Mouse (Mus musculus): ENCODE measurements around the gene Spef2.
"Not testable (repeated sequence)": the region's sequence is repeated elsewhere in the genome, so short reads cannot be mapped to it uniquely, and the experiment has no call there.

Spef2 gene

GRCm38 (mm10) chr15:9664948-9665347 lies 83.7 kb downstream of the Spef2 start:
- DNase-seq = not testable (repeated sequence)

- DNase-seq = no peak
Observed at GRCm38 (mm10) chr15:9661215-9661614, 87.5 kb downstream of the Spef2 start.

- peak; percentile 8 for DNase-seq
Observed at GRCm38 (mm10) chr15:9634471-9634870, 114.2 kb downstream of the Spef2 start.

GRCm38 (mm10) chr15:9631657-9632056 lies 117.0 kb downstream of the Spef2 start:
- no peak for DNase-seq

GRCm38 (mm10) chr15:9629660-9630059 lies 119.0 kb downstream of the Spef2 start:
- no peak for DNase-seq

GRCm38 (mm10) chr15:9624619-9625018 lies 124.0 kb downstream of the Spef2 start:
- DNase-seq = no peak

- DNase-seq = peak; percentile 7
Observed at GRCm38 (mm10) chr15:9608177-9608576, 140.5 kb downstream of the Spef2 start.

- DNase-seq = no peak
Observed at GRCm38 (mm10) chr15:9600088-9600455, 148.6 kb downstream of the Spef2 start.

GRCm38 (mm10) chr15:9599382-9600087 lies 149.1 kb downstream of the Spef2 start:
- DNase-seq = no peak

GRCm38 (mm10) chr15:9596298-9597060 lies 152.2 kb downstream of the Spef2 start:
- DNase-seq = no peak

GRCm38 (mm10) chr15:9589939-9590338 lies 158.7 kb downstream of the Spef2 start:
- no peak for DNase-seq

GRCm38 (mm10) chr15:9580470-9581280 lies 168.0 kb downstream of the Spef2 start:
- no peak for DNase-seq

GRCm38 (mm10) chr15:9577303-9577702 lies 171.4 kb downstream of the Spef2 start:
- no peak for DNase-seq

- DNase-seq = no peak
Observed at GRCm38 (mm10) chr15:9574796-9575195, 173.9 kb downstream of the Spef2 start.

GRCm38 (mm10) chr15:9573361-9573760 lies 175.3 kb downstream of the Spef2 start:
- DNase-seq = no peak

- no peak for DNase-seq
Observed at GRCm38 (mm10) chr15:9572664-9573063, 176.0 kb downstream of the Spef2 start.

- no peak for DNase-seq
Observed at GRCm38 (mm10) chr15:9571896-9572295, 176.8 kb downstream of the Spef2 start.

- no peak for DNase-seq
Observed at GRCm38 (mm10) chr15:9567316-9567715, 181.4 kb downstream of the Spef2 start.

GRCm38 (mm10) chr15:9565396-9565795 lies 183.3 kb downstream of the Spef2 start:
- no peak for DNase-seq

GRCm38 (mm10) chr15:9564156-9564555 lies 184.5 kb downstream of the Spef2 start:
- no peak for DNase-seq

- not testable (repeated sequence) for DNase-seq
Observed at GRCm38 (mm10) chr15:9557264-9557663, 191.4 kb downstream of the Spef2 start.

GRCm38 (mm10) chr15:9548951-9549350 lies 199.7 kb downstream of the Spef2 start:
- DNase-seq = no peak

GRCm38 (mm10) chr15:9535200-9535599 lies 213.5 kb downstream of the Spef2 start:
- no peak for DNase-seq
